In genomic region chr2:31904089-31904488, GRCm38 (mm10) we compare ENCODE assay signal across 14 mouse cellular contexts. TPM values are rescaled to one million over a fixed set of nuclear protein-coding genes. Genes with fewer than 3 reads are reported as not detected.
A peak's percentile ranks its signal among the peaks of the same experiment; 100 is the strongest.
DNase-seq lines count a peak whose midpoint lies in the region; ATAC-seq lines count a peak whose summit lies in the region.
"Had no signal": no experiment of that assay in that cellular context is flagged by ENCODE, and none has a peak within 500 bp of the region (broad histone marks: within the 10 kb centered on the region; RNA-seq: fewer than 3 reads in every experiment).

No protein-coding gene starts in this region.

- H3K9ac ChIP-seq in hindbrain, embryonic 14.5 days = no peak overlapping the region
- no peak overlapping the region for H3K9ac ChIP-seq in heart, embryonic 12.5 days

- peaks cover 58% of the 10 kb centered on the region for H3K4me1 ChIP-seq in hindbrain, embryonic 10.5 days (replicated peaks)
- H3K4me1 ChIP-seq in hindbrain, embryonic 14.5 days (replicated peaks; ENCODE audit: control insufficient read depth, insufficient read depth, low read length) = 0 out of 2 replicates have a peak, but pooled peaks cover 3% of the 10 kb centered on the region
- H3K4me1 ChIP-seq in heart, embryonic 12.5 days (replicated peaks) = peaks cover 25% of the 10 kb centered on the region

- H3K4me3 ChIP-seq in hindbrain, embryonic 10.5 days = no peak overlapping the region
- H3K4me3 ChIP-seq in hindbrain, embryonic 14.5 days (replicated peaks; ENCODE audit: low read length) = no peak overlapping the region
- no peak overlapping the region for H3K4me3 ChIP-seq in heart, embryonic 12.5 days
- H3K4me3 ChIP-seq: erythroblast, embryonic 14.5 days had no signal

- no peak for ATAC-seq in hindbrain, embryonic 14.5 days (ENCODE audit: low FRiP score)
- no peak for ATAC-seq in heart, embryonic 12.5 days (ENCODE audit: insufficient number of reproducible peaks, low FRiP score)
- ATAC-seq: CD4-positive, CD25-positive, alpha-beta regulatory T cell, adult 4 months had no signal

- no peaks in the 10 kb centered on the region for H3K9me3 ChIP-seq in hindbrain, embryonic 10.5 days
- no peaks in the 10 kb centered on the region for H3K9me3 ChIP-seq in hindbrain, embryonic 14.5 days (ENCODE audit: control insufficient read depth, low read length)
- H3K9me3 ChIP-seq in heart, embryonic 12.5 days (replicated peaks) = no peaks in the 10 kb centered on the region

- H3K36me3 ChIP-seq in hindbrain, embryonic 10.5 days = no peaks in the 10 kb centered on the region
- no peaks in the 10 kb centered on the region for H3K36me3 ChIP-seq in hindbrain, embryonic 14.5 days (replicated peaks; ENCODE audit: control insufficient read depth, insufficient read depth)
- H3K36me3 ChIP-seq in heart, embryonic 12.5 days = no peaks in the 10 kb centered on the region

- H3K27ac ChIP-seq in hindbrain, embryonic 10.5 days = 0 out of 2 replicates have a peak overlapping the region, but pooled peaks have one; percentile 31
- H3K27ac ChIP-seq in hindbrain, embryonic 14.5 days = no peak overlapping the region
- 0 out of 2 replicates have a peak overlapping the region, but pooled peaks have one; percentile 0 for H3K27ac ChIP-seq in heart, embryonic 12.5 days (ENCODE audit: poor library complexity, severe bottlenecking)

- DNase-seq in hindbrain, embryonic 10.5 days (ENCODE audit: low spot score) = no peak
- no peak for DNase-seq in hindbrain, embryonic 14.5 days (ENCODE audit: low spot score)
- peak; percentile 32 for DNase-seq in ovary, adult 18-20 months (ENCODE audit: low spot score)
- DNase-seq in ovary, postnatal 14 days (ENCODE audit: low spot score) = no peak
- peak; percentile 43 for DNase-seq in testis, postnatal 14 days (ENCODE audit: low spot score)
- DNase-seq in adrenal gland, adult (ENCODE audit: inconsistent age in 2 of 2, low spot score in 1 of 2) = no peak
- no peak for DNase-seq in neural tube, embryonic 10.5 days (ENCODE audit: extremely low spot score, low spot score)
- DNase-seq: cerebellum, adult 18-20 months; kidney, adult 18-20 months; thymus, postnatal 14 days had no signal

- H3K4me2 ChIP-seq in hindbrain, embryonic 14.5 days (replicated peaks) = no peak overlapping the region
- no peak overlapping the region for H3K4me2 ChIP-seq in heart, embryonic 12.5 days

- WGBS in hindbrain, embryonic 10.5 days = 21% methylated on average over 6 of the region's 6 CpGs
- WGBS in hindbrain, embryonic 14.5 days = 23% methylated on average over 6 of the region's 6 CpGs
- WGBS in heart, embryonic 12.5 days = 12% methylated on average over 6 of the region's 6 CpGs

- H3K27me3 ChIP-seq in hindbrain, embryonic 10.5 days (ENCODE audit: insufficient read depth, poor library complexity, severe bottlenecking) = peaks cover 4% of the 10 kb centered on the region; the same call in 1 of the 2 replicates
- no peaks in the 10 kb centered on the region for H3K27me3 ChIP-seq in hindbrain, embryonic 14.5 days (ENCODE audit: control insufficient read depth, insufficient read depth, low read length)
- peaks cover 22% of the 10 kb centered on the region; the same call in 1 of the 2 replicates for H3K27me3 ChIP-seq in heart, embryonic 12.5 days (replicated peaks)

RNA-seq across cellular contexts. Expression of gene Lamc3, which starts 17.0 kb away (rescaled TPM):
- polyA plus RNA-seq in hindbrain, embryonic 10.5 days (2016; fragmentation: Nextera tagmentation; extraction: Ambion mirVana) = 8.4 and 8.6 TPM in 2 replicates
- 4.9 and 6.1 TPM in 2 replicates for polyA plus RNA-seq in hindbrain, embryonic 14.5 days (2014; fragmentation: Nextera tagmentation; extraction: Ambion mirVana)
- 1.1 and 1.3 TPM in 2 replicates for polyA plus RNA-seq in heart, embryonic 12.5 days (2016; fragmentation: Nextera tagmentation; extraction: Ambion mirVana)
- polyA plus RNA-seq: CD4-positive, CD25-positive, alpha-beta regulatory T cell, adult 4 months; erythroblast, embryonic 14.5 days had no signal

RNA-seq across cellular contexts. Expression of gene Aif1l, which starts 45.9 kb away (rescaled TPM):
- 47.3 and 71.6 TPM in 2 replicates for polyA plus RNA-seq in hindbrain, embryonic 10.5 days (2016; fragmentation: Nextera tagmentation; extraction: Ambion mirVana)
- 22.8 and 28.4 TPM in 2 replicates for polyA plus RNA-seq in hindbrain, embryonic 14.5 days (2014; fragmentation: Nextera tagmentation; extraction: Ambion mirVana)
- 80.5 and 81.6 TPM in 2 replicates for polyA plus RNA-seq in heart, embryonic 12.5 days (2016; fragmentation: Nextera tagmentation; extraction: Ambion mirVana)
- polyA plus RNA-seq: erythroblast, embryonic 14.5 days had no signal

RNA-seq across cellular contexts. Expression of gene Fibcd1, which starts 58.3 kb away (rescaled TPM):
- 0.60 and 2.0 TPM in 2 replicates for polyA plus RNA-seq in hindbrain, embryonic 10.5 days (2016; fragmentation: Nextera tagmentation; extraction: Ambion mirVana)
- polyA plus RNA-seq in hindbrain, embryonic 14.5 days (2014; fragmentation: Nextera tagmentation; extraction: Ambion mirVana) = 5.0 and 5.6 TPM in 2 replicates
- polyA plus RNA-seq in heart, embryonic 12.5 days (2016; fragmentation: Nextera tagmentation; extraction: Ambion mirVana) = 0.04 and 0.08 TPM in 2 replicates
- polyA plus RNA-seq: erythroblast, embryonic 14.5 days; liver, adult 2 months had no signal

Comparison
In these comparisons a context has a peak if more than half of its experiments do, and no peak if none do; other contexts are left out.
1. DNase-seq: peak in ovary, adult 18-20 months (single experiment) and testis, postnatal 14 days (single experiment); none in hindbrain, embryonic 10.5 days (single experiment), hindbrain, embryonic 14.5 days (single experiment), ovary, postnatal 14 days (single experiment), adrenal gland, adult (0 of 2) and neural tube, embryonic 10.5 days (single experiment).